Mouse (Mus musculus): ENCODE data around the gene Klf2. TPM values are rescaled to one million over a fixed set of nuclear protein-coding genes. Genes with fewer than 3 reads are reported as not detected.

Klf2 gene
- polyA plus RNA-seq, 1 experiment, result 44.7 TPM

DNA sequence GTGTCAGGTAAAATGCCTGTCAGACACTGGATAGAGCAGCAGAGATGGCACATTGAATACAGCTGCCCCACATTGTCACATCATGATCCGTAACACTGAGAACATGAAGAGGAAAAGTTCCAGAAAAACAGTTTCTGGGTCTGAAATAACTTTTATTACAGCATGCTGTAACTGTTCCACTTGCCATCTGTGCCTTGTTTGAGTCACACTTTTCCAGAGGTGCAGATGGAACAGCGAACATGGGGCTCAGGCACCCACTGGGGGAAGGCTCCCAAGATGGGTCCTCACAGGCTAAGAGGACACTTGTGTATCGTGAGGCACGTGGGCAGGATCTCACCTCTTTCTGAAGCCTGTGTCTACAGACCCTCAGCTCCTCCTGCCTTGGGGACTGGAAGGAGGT is 43.9 kb downstream of the Klf2 start:
- Histone ChIP-seq H3K9me3 (replicated peaks; ENCODE audit: control insufficient read depth, insufficient read depth, low read length, poor library complexity, severe bottlenecking) (no peaks in the 10 kb centered on the region), H3K36me3 (ENCODE audit: control insufficient read depth, insufficient read depth, low read length, poor library complexity, severe bottlenecking) (peaks cover 36% of the 10 kb centered on the region), H3K4me1 (ENCODE audit: control insufficient read depth, insufficient read depth, low read length) (no peaks in the 10 kb centered on the region), H3K27me3 (ENCODE audit: control insufficient read depth, insufficient read depth, low read length, poor library complexity, severe bottlenecking) (no peaks in the 10 kb centered on the region), H3K9ac (ENCODE audit: low read depth, poor library complexity, severe bottlenecking) (no peak overlapping the region), H3K4me3 (ENCODE audit: low read depth, low read length) (no peak overlapping the region), H3K27ac (ENCODE audit: insufficient read depth, low read length) (no peak overlapping the region)
- TF ChIP-seq POLR2A (IDR thresholded peaks at IDR 0.05; ENCODE audit: insufficient read depth, low read length) (no peak), EP300 (IDR thresholded peaks at IDR 0.05; ENCODE audit: insufficient read depth, low read depth, low read length) (no peak), CTCF (IDR thresholded peaks at IDR 0.05; ENCODE audit: low read depth, low read length) (no peak)

DNA sequence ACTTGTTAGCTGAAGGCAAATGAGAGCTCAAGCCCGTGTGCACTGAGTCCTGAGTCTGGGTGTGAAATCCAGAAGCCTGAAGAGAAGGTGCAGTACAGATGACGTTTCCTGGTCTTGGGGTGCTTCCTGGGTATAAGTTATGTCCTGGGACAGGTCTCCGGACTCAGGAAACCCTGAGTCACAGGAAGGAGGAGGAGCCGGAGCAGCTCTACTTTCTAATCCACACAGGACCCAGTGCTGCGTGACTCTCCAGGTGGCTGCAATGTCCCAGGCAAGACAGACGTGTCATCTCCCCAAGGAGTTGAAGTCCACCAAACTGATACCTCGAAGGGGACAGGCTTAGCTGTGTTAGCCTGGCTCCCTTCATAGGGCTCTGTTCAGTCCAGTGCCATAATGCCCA is 44.6 kb downstream of the Klf2 start:
- Histone ChIP-seq H3K27me3 (ENCODE audit: control insufficient read depth, insufficient read depth, low read length, poor library complexity, severe bottlenecking) (no peaks in the 10 kb centered on the region), H3K9ac (ENCODE audit: low read depth, poor library complexity, severe bottlenecking) (no peak overlapping the region), H3K9me3 (replicated peaks; ENCODE audit: control insufficient read depth, insufficient read depth, low read length, poor library complexity, severe bottlenecking) (no peaks in the 10 kb centered on the region), H3K27ac (ENCODE audit: insufficient read depth, low read length) (no peak overlapping the region), H3K36me3 (ENCODE audit: control insufficient read depth, insufficient read depth, low read length, poor library complexity, severe bottlenecking) (peaks cover 43% of the 10 kb centered on the region), H3K4me3 (ENCODE audit: low read depth, low read length) (no peak overlapping the region), H3K4me1 (ENCODE audit: control insufficient read depth, insufficient read depth, low read length) (no peaks in the 10 kb centered on the region)
- TF ChIP-seq CTCF (IDR thresholded peaks at IDR 0.05; ENCODE audit: low read depth, low read length) (no peak), POLR2A (IDR thresholded peaks at IDR 0.05; ENCODE audit: insufficient read depth, low read length) (no peak), EP300 (IDR thresholded peaks at IDR 0.05; ENCODE audit: insufficient read depth, low read depth, low read length) (no peak)

DNA sequence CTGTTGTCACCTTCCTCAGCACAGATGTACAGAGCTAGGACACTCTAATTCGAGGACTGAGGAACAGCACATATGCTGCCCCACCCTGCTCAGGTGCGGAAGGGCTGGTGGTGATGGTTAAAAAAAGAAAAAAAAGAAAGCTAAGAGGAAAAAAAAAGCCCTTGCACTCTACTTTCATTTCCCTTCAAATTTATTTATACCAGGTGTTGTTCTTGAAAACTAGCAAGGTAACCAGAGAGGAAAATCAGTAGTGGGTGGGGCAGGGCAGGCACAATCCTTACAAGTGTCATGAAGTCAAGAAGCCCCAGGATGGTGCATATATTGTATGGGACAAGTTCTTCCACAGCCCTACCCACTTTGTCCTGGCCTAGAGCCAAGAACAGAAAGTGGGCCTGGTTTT is 46.2 kb downstream of the Klf2 start:
- Histone ChIP-seq H3K27me3 (ENCODE audit: control insufficient read depth, insufficient read depth, low read length, poor library complexity, severe bottlenecking) (no peaks in the 10 kb centered on the region), H3K9ac (ENCODE audit: low read depth, poor library complexity, severe bottlenecking) (no peak overlapping the region), H3K4me3 (ENCODE audit: low read depth, low read length) (no peak overlapping the region), H3K4me1 (ENCODE audit: control insufficient read depth, insufficient read depth, low read length) (no peaks in the 10 kb centered on the region), H3K9me3 (replicated peaks; ENCODE audit: control insufficient read depth, insufficient read depth, low read length, poor library complexity, severe bottlenecking) (no peaks in the 10 kb centered on the region), H3K27ac (ENCODE audit: insufficient read depth, low read length) (no peak overlapping the region), H3K36me3 (ENCODE audit: control insufficient read depth, insufficient read depth, low read length, poor library complexity, severe bottlenecking) (peaks cover 56% of the 10 kb centered on the region)
- TF ChIP-seq CTCF (IDR thresholded peaks at IDR 0.05; ENCODE audit: low read depth, low read length) (no peak), EP300 (IDR thresholded peaks at IDR 0.05; ENCODE audit: insufficient read depth, low read depth, low read length) (no peak), POLR2A (IDR thresholded peaks at IDR 0.05; ENCODE audit: insufficient read depth, low read length) (no peak)

DNA sequence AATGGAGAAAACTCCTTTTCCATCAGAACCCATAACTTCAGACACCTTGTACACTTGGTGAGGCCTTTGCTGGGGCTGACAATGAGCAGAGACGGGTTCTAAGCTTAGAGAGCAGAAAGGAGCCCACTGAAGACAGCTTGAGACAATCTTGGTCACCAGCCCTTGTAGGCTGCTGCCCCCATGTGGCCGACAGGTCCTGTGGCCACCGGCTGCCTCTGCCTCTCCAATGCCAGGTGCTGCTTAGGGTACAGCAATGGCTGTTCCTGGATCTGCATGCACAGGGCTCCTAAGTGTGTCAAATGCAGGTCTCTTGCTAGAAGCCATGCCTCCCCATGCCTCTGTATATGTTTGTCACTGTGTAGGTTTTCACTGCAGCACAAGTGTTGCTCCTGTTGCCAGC is 47.0 kb downstream of the Klf2 start:
- no peaks in the 10 kb centered on the region for H3K9me3 ChIP-seq (replicated peaks; ENCODE audit: control insufficient read depth, insufficient read depth, low read length, poor library complexity, severe bottlenecking)
- no peaks in the 10 kb centered on the region for H3K4me1 ChIP-seq (ENCODE audit: control insufficient read depth, insufficient read depth, low read length)
- H3K27ac ChIP-seq (ENCODE audit: insufficient read depth, low read length), result no peak overlapping the region
- TF ChIP-seq EP300 (IDR thresholded peaks at IDR 0.05; ENCODE audit: insufficient read depth, low read depth, low read length) (0 out of 2 replicates have a peak, but pooled peaks have one; percentile 24), CTCF (IDR thresholded peaks at IDR 0.05; ENCODE audit: low read depth, low read length) (peak; percentile 97), POLR2A (IDR thresholded peaks at IDR 0.05; ENCODE audit: insufficient read depth, low read length) (no peak)
- peaks cover 64% of the 10 kb centered on the region for H3K36me3 ChIP-seq (ENCODE audit: control insufficient read depth, insufficient read depth, low read length, poor library complexity, severe bottlenecking)
- no peaks in the 10 kb centered on the region for H3K27me3 ChIP-seq (ENCODE audit: control insufficient read depth, insufficient read depth, low read length, poor library complexity, severe bottlenecking)
- H3K9ac ChIP-seq (ENCODE audit: low read depth, poor library complexity, severe bottlenecking), result no peak overlapping the region
- no peak overlapping the region for H3K4me3 ChIP-seq (ENCODE audit: low read depth, low read length)

DNA sequence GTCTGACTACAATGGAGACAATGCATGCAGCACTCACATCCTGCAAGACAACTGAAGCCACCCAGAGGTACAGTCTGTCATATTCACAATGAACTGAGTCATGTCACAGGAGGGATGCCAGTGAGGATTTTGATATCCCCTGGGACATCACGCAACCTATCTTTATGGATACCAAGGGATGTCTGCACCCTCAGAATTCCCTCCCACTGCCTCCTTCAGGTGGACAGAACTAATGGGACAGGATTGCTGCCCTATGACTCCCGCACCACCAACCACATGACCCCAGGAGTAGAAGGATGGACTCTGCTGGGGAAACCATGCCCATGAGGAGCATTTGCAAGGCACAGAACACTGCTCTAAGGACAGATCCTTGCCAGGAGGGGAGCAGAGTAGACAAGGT is 47.6 kb downstream of the Klf2 start:
- H3K27me3 ChIP-seq (ENCODE audit: control insufficient read depth, insufficient read depth, low read length, poor library complexity, severe bottlenecking), result no peaks in the 10 kb centered on the region
- H3K4me3 ChIP-seq (ENCODE audit: low read depth, low read length), result no peak overlapping the region
- H3K9me3 ChIP-seq (replicated peaks; ENCODE audit: control insufficient read depth, insufficient read depth, low read length, poor library complexity, severe bottlenecking), result no peaks in the 10 kb centered on the region
- peaks cover 69% of the 10 kb centered on the region for H3K36me3 ChIP-seq (ENCODE audit: control insufficient read depth, insufficient read depth, low read length, poor library complexity, severe bottlenecking)
- H3K9ac ChIP-seq (ENCODE audit: low read depth, poor library complexity, severe bottlenecking), result no peak overlapping the region
- TF ChIP-seq EP300 (IDR thresholded peaks at IDR 0.05; ENCODE audit: insufficient read depth, low read depth, low read length), result no peak
- TF ChIP-seq POLR2A (IDR thresholded peaks at IDR 0.05; ENCODE audit: insufficient read depth, low read length), result no peak
- no peak for TF ChIP-seq CTCF (IDR thresholded peaks at IDR 0.05; ENCODE audit: low read depth, low read length)
- H3K27ac ChIP-seq (ENCODE audit: insufficient read depth, low read length), result no peak overlapping the region
- no peaks in the 10 kb centered on the region for H3K4me1 ChIP-seq (ENCODE audit: control insufficient read depth, insufficient read depth, low read length)

Other genes with a start within 250 kb of the Klf2 start
- gene Olfr373, start 235.9 kb upstream of the Klf2 start, polyA plus RNA-seq (2011; ENCODE audit: insufficient read depth, insufficient read length, low read depth, missing spikeins), result 0.15 TPM in 1 of 2 replicates, not detected in the other
- 0.37 and 0.53 TPM in 2 replicates for gene Olfr374, start 212.0 kb upstream of the Klf2 start, polyA plus RNA-seq (2011; ENCODE audit: insufficient read depth, insufficient read length, low read depth, missing spikeins)
- gene Tpm4, start 184.1 kb upstream of the Klf2 start, polyA plus RNA-seq (2011; ENCODE audit: insufficient read depth, insufficient read length, low read depth, missing spikeins), result 280 and 293 TPM in 2 replicates
- gene Rab8a, start 157.8 kb upstream of the Klf2 start, polyA plus RNA-seq (2011; ENCODE audit: insufficient read depth, insufficient read length, low read depth, missing spikeins), result 108 and 115 TPM in 2 replicates
- gene Hsh2d, start 129.4 kb upstream of the Klf2 start, polyA plus RNA-seq (2011; ENCODE audit: insufficient read depth, insufficient read length, low read depth, missing spikeins), result 0.49 TPM in 1 of 2 replicates, not detected in the other
- not detected in 2 replicates for gene Cib3, start 106.2 kb upstream of the Klf2 start, polyA plus RNA-seq (2011; ENCODE audit: insufficient read depth, insufficient read length, low read depth, missing spikeins)
- gene Gm11034, start 105.4 kb upstream of the Klf2 start, polyA plus RNA-seq (2011; ENCODE audit: insufficient read depth, insufficient read length, low read depth, missing spikeins), result not detected in 2 replicates
- 45.1 and 50.4 TPM in 2 replicates for gene Fam32a, start 99.3 kb upstream of the Klf2 start, polyA plus RNA-seq (2011; ENCODE audit: insufficient read depth, insufficient read length, low read depth, missing spikeins)
- gene Ap1m1, start 79.0 kb upstream of the Klf2 start, polyA plus RNA-seq (2011; ENCODE audit: insufficient read depth, insufficient read length, low read depth, missing spikeins), result 26.0 and 30.1 TPM in 2 replicates
- 2.3 and 4.5 TPM in 2 replicates for gene Gm10282, start 13.8 kb upstream of the Klf2 start, polyA plus RNA-seq (2011; ENCODE audit: insufficient read depth, insufficient read length, low read depth, missing spikeins)
- 89.5 and 90.9 TPM in 2 replicates for gene Eps15l1, start 102.4 kb downstream of the Klf2 start, polyA plus RNA-seq (2011; ENCODE audit: insufficient read depth, insufficient read length, low read depth, missing spikeins)
- 2.9 and 3.3 TPM in 2 replicates for gene Calr3, start 124.8 kb downstream of the Klf2 start, polyA plus RNA-seq (2011; ENCODE audit: insufficient read depth, insufficient read length, low read depth, missing spikeins)
- gene 1700030K09Rik, start 124.8 kb downstream of the Klf2 start, polyA plus RNA-seq (2011; ENCODE audit: insufficient read depth, insufficient read length, low read depth, missing spikeins), result 5.8 and 6.9 TPM in 2 replicates
- 106 TPM in 2 replicates for gene Cherp, start 156.2 kb downstream of the Klf2 start, polyA plus RNA-seq (2011; ENCODE audit: insufficient read depth, insufficient read length, low read depth, missing spikeins)
- 23.6 and 24.6 TPM in 2 replicates for gene Slc35e1, start 173.6 kb downstream of the Klf2 start, polyA plus RNA-seq (2011; ENCODE audit: insufficient read depth, insufficient read length, low read depth, missing spikeins)
- gene Med26, start 229.2 kb downstream of the Klf2 start, polyA plus RNA-seq (2011; ENCODE audit: insufficient read depth, insufficient read length, low read depth, missing spikeins), result 10.2 and 11.2 TPM in 2 replicates

All from ES-Bruce4 (cell line).